Mouse (Mus musculus): Measurements from ENCODE around the gene Clec1a. TPM values are rescaled to one million over a fixed set of nuclear protein-coding genes. Genes with fewer than 3 reads are reported as not detected.

Gene Clec1a
- polyA plus RNA-seq (2014; fragmentation: Illumina TruSeq; extraction: RNeasy Lipid Tissue Mini Kit (QIAGEN cat#74804); ENCODE audit: low read depth, low replicate concordance) = 3.8 TPM

GRCm38 (mm10) chr6:129451411-129452039 is at the start of gene Clec1a:
Gene Clec1a (minus strand): TSS chr6:129452000.

DNA sequence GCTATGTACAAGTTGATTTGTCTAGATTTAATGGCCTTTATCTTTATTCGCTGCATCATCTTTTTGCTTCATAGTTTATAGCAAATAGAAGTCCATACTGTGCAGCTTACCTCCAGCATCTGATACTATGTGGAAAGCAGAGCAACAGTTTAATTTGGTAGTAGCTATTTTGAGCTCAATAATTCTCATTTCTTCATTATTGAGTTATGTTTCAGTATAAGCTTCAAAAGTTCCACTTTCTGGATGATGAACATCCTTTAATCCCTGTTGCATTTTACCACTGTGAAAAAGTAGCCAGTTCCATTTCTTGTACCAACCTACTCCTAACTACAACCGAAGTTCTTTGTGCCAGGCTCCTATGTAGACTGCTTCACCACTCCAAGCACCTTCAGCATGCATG is 43.2 kb downstream of the Clec1a start, which contains the start of gene Clec9a:
Gene Clec9a, plus strand, starts transcription at position 301 of the 400 bp plus-strand sequence.

GRCm38 (mm10) chr6:129396997-129397396 is 54.8 kb downstream of the Clec1a start, which contains the start of gene Clec1b:
Gene Clec1b (plus strand): TSS chr6:129397297.

GRCm38 (mm10) chr6:129385774-129386173 is 66.0 kb downstream of the Clec1a start, which contains the start of gene Clec12b:
Gene Clec12b (minus strand): TSS chr6:129385874.

Other genes starting within 250 kb of the Clec1a start
- 8.1 TPM for gene Cd69, start 176.6 kb downstream of the Clec1a start, polyA plus RNA-seq (2014; fragmentation: Illumina TruSeq; extraction: RNeasy Lipid Tissue Mini Kit (QIAGEN cat#74804); ENCODE audit: low read depth, low replicate concordance)
- not detected for gene 4922502D21Rik, start 120.2 kb downstream of the Clec1a start, polyA plus RNA-seq (2014; fragmentation: Illumina TruSeq; extraction: RNeasy Lipid Tissue Mini Kit (QIAGEN cat#74804); ENCODE audit: low read depth, low replicate concordance)
- 5.8 TPM for gene Clec12a, start 109.3 kb downstream of the Clec1a start, polyA plus RNA-seq (2014; fragmentation: Illumina TruSeq; extraction: RNeasy Lipid Tissue Mini Kit (QIAGEN cat#74804); ENCODE audit: low read depth, low replicate concordance)
- 0.57 TPM for gene Clec12b, start 66.1 kb downstream of the Clec1a start, polyA plus RNA-seq (2014; fragmentation: Illumina TruSeq; extraction: RNeasy Lipid Tissue Mini Kit (QIAGEN cat#74804); ENCODE audit: low read depth, low replicate concordance)
- gene Clec1b, start 54.7 kb downstream of the Clec1a start, polyA plus RNA-seq (2014; fragmentation: Illumina TruSeq; extraction: RNeasy Lipid Tissue Mini Kit (QIAGEN cat#74804); ENCODE audit: low read depth, low replicate concordance) = 3.5 TPM
- 5.8 TPM for gene Clec9a, start 43.1 kb downstream of the Clec1a start, polyA plus RNA-seq (2014; fragmentation: Illumina TruSeq; extraction: RNeasy Lipid Tissue Mini Kit (QIAGEN cat#74804); ENCODE audit: low read depth, low replicate concordance)
- 0.22 TPM for gene Olr1, start 55.2 kb upstream of the Clec1a start, polyA plus RNA-seq (2014; fragmentation: Illumina TruSeq; extraction: RNeasy Lipid Tissue Mini Kit (QIAGEN cat#74804); ENCODE audit: low read depth, low replicate concordance)
- not detected for gene Tmem52b, start 60.6 kb upstream of the Clec1a start, polyA plus RNA-seq (2014; fragmentation: Illumina TruSeq; extraction: RNeasy Lipid Tissue Mini Kit (QIAGEN cat#74804); ENCODE audit: low read depth, low replicate concordance)
- 15.6 TPM for gene Gabarapl1, start 81.2 kb upstream of the Clec1a start, polyA plus RNA-seq (2014; fragmentation: Illumina TruSeq; extraction: RNeasy Lipid Tissue Mini Kit (QIAGEN cat#74804); ENCODE audit: low read depth, low replicate concordance)
- 1.7 TPM for gene Klre1, start 125.9 kb upstream of the Clec1a start, polyA plus RNA-seq (2014; fragmentation: Illumina TruSeq; extraction: RNeasy Lipid Tissue Mini Kit (QIAGEN cat#74804); ENCODE audit: low read depth, low replicate concordance)
- gene Klrd1, start 139.8 kb upstream of the Clec1a start, polyA plus RNA-seq (2014; fragmentation: Illumina TruSeq; extraction: RNeasy Lipid Tissue Mini Kit (QIAGEN cat#74804); ENCODE audit: low read depth, low replicate concordance) = 14.2 TPM
- gene Klrk1, start 171.9 kb upstream of the Clec1a start, polyA plus RNA-seq (2014; fragmentation: Illumina TruSeq; extraction: RNeasy Lipid Tissue Mini Kit (QIAGEN cat#74804); ENCODE audit: low read depth, low replicate concordance) = 4.1 TPM
- not detected for gene Klrc3, start 191.3 kb upstream of the Clec1a start, polyA plus RNA-seq (2014; fragmentation: Illumina TruSeq; extraction: RNeasy Lipid Tissue Mini Kit (QIAGEN cat#74804); ENCODE audit: low read depth, low replicate concordance)
- gene Klrc2, start 208.7 kb upstream of the Clec1a start, polyA plus RNA-seq (2014; fragmentation: Illumina TruSeq; extraction: RNeasy Lipid Tissue Mini Kit (QIAGEN cat#74804); ENCODE audit: low read depth, low replicate concordance) = 1.3 TPM
- gene Klrc1, start 227.0 kb upstream of the Clec1a start, polyA plus RNA-seq (2014; fragmentation: Illumina TruSeq; extraction: RNeasy Lipid Tissue Mini Kit (QIAGEN cat#74804); ENCODE audit: low read depth, low replicate concordance) = 1.9 TPM

All from sigmoid colon, adult 10 weeks (tissue).